Mouse (Mus musculus) CH12.LX (cell line): ENCODE measurements at regions not wholly inside any gene's neighbourhood (a gene's known extent, or its start where the extent isn't known, plus 50 kb on each side); places are given as distances from the start of the nearest gene placed in this dataset.

Experiments
- DNase-seq: peaks from one replicate; pipeline ENCODE4 v3.0.0-alpha.2; 2013; ENCODE audit errors: extremely low read depth
- H3K27ac ChIP-seq: 2 replicates; pipeline ENCODE4 v1.5.1; 2012; ENCODE audit warnings: low read depth, mild to moderate bottlenecking, control low read depth, moderate library complexity; ENCODE audit not compliant: insufficient read depth
- H3K27me3 ChIP-seq: replicated peaks from 2 replicates; pipeline ENCODE3; 2012; ENCODE audit warnings: inconsistent platforms
- H3K36me3 ChIP-seq, 2 experiments: replicated peaks in 1 of 2; 2 replicates each; pipeline versions ENCODE3 to v1.6.1; 2012; ENCODE audit warnings: inconsistent platforms in 1 of 2, low read length in 1 of 2, mild to moderate bottlenecking in 1 of 2, mixed read lengths in 1 of 2, moderate library complexity in 1 of 2; ENCODE audit not compliant: control insufficient read depth in 1 of 2, insufficient read depth in 1 of 2
- H3K4me1 ChIP-seq, 2 experiments: 2 replicates each; pipeline ENCODE4 v1.6.1; 2012; ENCODE audit warnings: inconsistent platforms in 1 of 2, moderate library complexity in 1 of 2; ENCODE audit not compliant: insufficient read depth in 2 of 2, control insufficient read depth in 1 of 2
- H3K4me2 ChIP-seq: 2 replicates; pipeline ENCODE4 v1.6.1; 2012; ENCODE audit warnings: low read depth, mild to moderate bottlenecking, control low read depth; ENCODE audit not compliant: poor library complexity, insufficient read depth, severe bottlenecking
- H3K4me3 ChIP-seq, 3 experiments: fragments of 150-350 bp in 1 of 3; sonication (generic) in 1 of 3; replicated peaks in 1 of 3; 2 replicates each; pipeline versions ENCODE3 to v1.5.1; 2011 to 2012; ENCODE audit warnings: low read depth in 2 of 3, low read length in 2 of 3, mild to moderate bottlenecking in 2 of 3, moderate library complexity in 2 of 3, control low read depth in 1 of 3, improper control_type of control experiment in 1 of 3, inconsistent platforms in 1 of 3, mixed read lengths in 1 of 3; ENCODE audit not compliant: poor library complexity in 1 of 3
- H3K79me2 ChIP-seq: replicated peaks from 2 replicates; pipeline ENCODE4 v1.6.1; 2012; ENCODE audit warnings: mild to moderate bottlenecking, moderate library complexity; ENCODE audit not compliant: control insufficient read depth, poor library complexity, insufficient read depth, severe bottlenecking; ENCODE audit errors: extremely low read depth
- H3K9ac ChIP-seq: 2 replicates; pipeline ENCODE4 v1.6.1; 2012; ENCODE audit warnings: low read depth, mild to moderate bottlenecking, control low read depth, moderate library complexity; ENCODE audit not compliant: insufficient read depth
- H3K9me3 ChIP-seq: replicated peaks from 2 replicates; pipeline ENCODE3; 2012; ENCODE audit warnings: low read length, inconsistent platforms, mixed read lengths
- BHLHE40 ChIP-seq: IDR thresholded peaks from 2 replicates; pipeline ENCODE4 v1.6.1; 2011; ENCODE audit warnings: mild to moderate bottlenecking, low read depth, low read length, improper control_type of control experiment
- CHD2 ChIP-seq: IDR thresholded peaks from 2 replicates; pipeline ENCODE4 v1.6.1; 2011; ENCODE audit warnings: low read length, improper control_type of control experiment
- E2F4 ChIP-seq: IDR thresholded peaks from 2 replicates; pipeline ENCODE4 v1.6.1; 2011; ENCODE audit warnings: low read depth, low read length, improper control_type of control experiment; ENCODE audit not compliant: insufficient replicate concordance
- ELF1 ChIP-seq: IDR thresholded peaks from 2 replicates; pipeline ENCODE4 v1.6.1; 2014; ENCODE audit warnings: low read depth, mild to moderate bottlenecking, inconsistent platforms, low read length, improper control_type of control experiment
- EP300 ChIP-seq: IDR thresholded peaks from 2 replicates; pipeline ENCODE4 v1.6.1; 2011; ENCODE audit warnings: low read length, improper control_type of control experiment
- GABPA ChIP-seq: IDR thresholded peaks from 2 replicates; pipeline ENCODE4 v1.6.1; 2012; ENCODE audit warnings: low read depth, low read length, improper control_type of control experiment, inconsistent platforms; ENCODE audit not compliant: insufficient replicate concordance
- HCFC1 ChIP-seq: IDR thresholded peaks from 2 replicates; pipeline ENCODE4 v1.6.1; 2012; ENCODE audit warnings: low read depth, mild to moderate bottlenecking, inconsistent platforms, low read length, improper control_type of control experiment
- IRF4 ChIP-seq: IDR thresholded peaks from 2 replicates; pipeline ENCODE4 v1.6.1; 2014; ENCODE audit warnings: low read depth, mild to moderate bottlenecking, inconsistent platforms, low read length, improper control_type of control experiment
- JUN ChIP-seq: IDR thresholded peaks from 2 replicates; pipeline ENCODE4 v1.6.1; 2011; ENCODE audit warnings: low read depth, mild to moderate bottlenecking, low read length, improper control_type of control experiment, moderate library complexity; ENCODE audit not compliant: insufficient read depth
- JUND ChIP-seq: conservative IDR thresholded peaks from 2 replicates; pipeline ENCODE4 v1.6.1; 2011; ENCODE audit warnings: low read depth, low read length, improper control_type of control experiment
- MAFK ChIP-seq: IDR thresholded peaks from 2 replicates; pipeline ENCODE4 v1.6.1; 2011; ENCODE audit warnings: low read length, improper control_type of control experiment; ENCODE audit not compliant: insufficient replicate concordance
- MAX ChIP-seq: IDR thresholded peaks from 2 replicates; pipeline ENCODE4 v1.6.1; 2011; ENCODE audit warnings: low read length, improper control_type of control experiment
- MAZ ChIP-seq: IDR thresholded peaks from 2 replicates; pipeline ENCODE4 v1.6.1; 2012; ENCODE audit warnings: low read depth, mild to moderate bottlenecking, inconsistent platforms, low read length, improper control_type of control experiment, moderate library complexity
- MXI1 ChIP-seq: IDR thresholded peaks from 2 replicates; pipeline ENCODE4 v1.6.1; 2011; ENCODE audit warnings: mild to moderate bottlenecking, low read depth, low read length, improper control_type of control experiment
- MYC ChIP-seq: IDR thresholded peaks from 2 replicates; pipeline ENCODE4 v1.6.1; 2011; ENCODE audit warnings: low read depth, mild to moderate bottlenecking, improper control_type of control experiment, low read length
- NRF1 ChIP-seq: IDR thresholded peaks from 2 replicates; pipeline ENCODE4 v1.6.1; 2014; ENCODE audit warnings: low read depth, mild to moderate bottlenecking, inconsistent platforms, low read length, improper control_type of control experiment, moderate library complexity
- PAX5 ChIP-seq: IDR thresholded peaks from 2 replicates; pipeline ENCODE4 v1.6.1; 2012; ENCODE audit warnings: low read length, inconsistent platforms, mixed read lengths
- SMC3 ChIP-seq: IDR thresholded peaks from 2 replicates; pipeline ENCODE4 v1.6.1; 2011; ENCODE audit warnings: low read depth, low read length, improper control_type of control experiment
- TBP ChIP-seq: conservative IDR thresholded peaks from 2 replicates; pipeline ENCODE4 v1.6.1; 2011; ENCODE audit warnings: low read depth, low read length, improper control_type of control experiment
- TCF12 ChIP-seq: IDR thresholded peaks from 2 replicates; pipeline ENCODE4 v1.6.1; 2014; ENCODE audit warnings: low read depth, mild to moderate bottlenecking, inconsistent platforms, low read length, improper control_type of control experiment
- UBTF ChIP-seq: IDR thresholded peaks from 2 replicates; pipeline ENCODE4 v1.6.1; 2012; ENCODE audit warnings: low read depth, mild to moderate bottlenecking, inconsistent platforms, low read length, improper control_type of control experiment, moderate library complexity
- USF2 ChIP-seq: conservative IDR thresholded peaks from 2 replicates; pipeline ENCODE4 v1.6.1; 2011; ENCODE audit warnings: low read depth, low read length, improper control_type of control experiment
- ZC3H11A ChIP-seq: IDR thresholded peaks from 2 replicates; pipeline ENCODE4 v1.6.1; 2012; ENCODE audit warnings: low read depth, mild to moderate bottlenecking, inconsistent platforms, low read length, improper control_type of control experiment
- ZKSCAN1 ChIP-seq: IDR thresholded peaks from 2 replicates; pipeline ENCODE4 v1.6.1; 2012; ENCODE audit warnings: low read depth, inconsistent platforms, low read length, improper control_type of control experiment, borderline replicate concordance
- ZMIZ1 ChIP-seq: IDR thresholded peaks from 2 replicates; pipeline ENCODE4 v1.6.1; 2012; ENCODE audit warnings: low read depth, mild to moderate bottlenecking, inconsistent platforms, low read length, improper control_type of control experiment
- ZNF384 ChIP-seq: IDR thresholded peaks from 2 replicates; pipeline ENCODE4 v1.6.1; 2012; ENCODE audit warnings: low read depth, low read length, improper control_type of control experiment, inconsistent platforms
- dilution Hi-C: fragments of 300-500 bp; cut with MboI; formaldehyde crosslinking; loops from 2 replicates; pipeline ENCODE4 v1.14.3; 2020; ENCODE audit warnings: low sequenced_read_pairs; ENCODE audit not compliant: extremely low pct_unique_long_range_greater_than_20kb, extremely low pct_ligation_motif_present
- in situ Hi-C: fragments of 300-500 bp; cut with MboI; formaldehyde crosslinking; loops from 3 replicates; pipeline ENCODE4 v1.14.3; 2019; ENCODE audit warnings: low sequenced_read_pairs, low pct_ligation_motif_present, low pct_unique_long_range_greater_than_20kb, mixed read lengths

DNA sequence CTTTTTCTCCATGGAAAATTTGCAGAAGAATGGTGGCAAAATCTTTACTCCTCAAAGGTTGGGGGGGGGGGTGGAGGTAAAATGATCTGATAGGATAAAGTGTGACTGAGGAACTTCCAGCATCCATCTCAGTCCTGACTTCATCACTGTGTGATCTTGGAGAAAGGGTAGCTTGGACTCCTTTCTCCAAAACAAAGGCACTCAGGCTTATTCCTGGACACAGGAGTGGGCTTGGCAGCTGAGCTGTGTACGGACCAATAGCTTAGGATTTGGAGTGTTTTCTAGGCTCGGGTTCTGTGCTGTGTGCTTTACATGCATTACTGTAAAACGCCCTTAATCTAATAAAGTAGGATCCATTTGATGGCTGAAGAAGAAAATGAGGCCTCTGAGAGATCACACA is 159.6 kb upstream of the Nlrp1b start:
- H3K27me3 ChIP-seq: peaks cover 81% of the 10 kb centered on the region
- dilution Hi-C loops: no loop called here
- H3K27ac ChIP-seq: no peak overlapping the region
- H3K4me2 ChIP-seq: no peak overlapping the region
- no peaks in the 10 kb centered on the region for H3K79me2 ChIP-seq
- H3K36me3 ChIP-seq: no peaks in the 10 kb centered on the region
- DNase-seq: no peak
- H3K4me3 ChIP-seq: no peak overlapping the region
- TF ChIP-seq USF2 (no peak), IRF4 (no peak), MAFK (no peak), SMC3 (no peak), MAX (no peak), MYC (no peak), GABPA (no peak), CHD2 (no peak), NRF1 (no peak), JUND (no peak), EP300 (no peak), TCF12 (no peak), MAZ (no peak), E2F4 (no peak), ZMIZ1 (no peak), ZNF384 (no peak), ZC3H11A (no peak), JUN (no peak), BHLHE40 (no peak)
- no peaks in the 10 kb centered on the region for H3K9me3 ChIP-seq
- H3K9ac ChIP-seq: no peak overlapping the region
- H3K4me1 ChIP-seq: no peaks in the 10 kb centered on the region
- in situ Hi-C loops: no loop called here

DNA sequence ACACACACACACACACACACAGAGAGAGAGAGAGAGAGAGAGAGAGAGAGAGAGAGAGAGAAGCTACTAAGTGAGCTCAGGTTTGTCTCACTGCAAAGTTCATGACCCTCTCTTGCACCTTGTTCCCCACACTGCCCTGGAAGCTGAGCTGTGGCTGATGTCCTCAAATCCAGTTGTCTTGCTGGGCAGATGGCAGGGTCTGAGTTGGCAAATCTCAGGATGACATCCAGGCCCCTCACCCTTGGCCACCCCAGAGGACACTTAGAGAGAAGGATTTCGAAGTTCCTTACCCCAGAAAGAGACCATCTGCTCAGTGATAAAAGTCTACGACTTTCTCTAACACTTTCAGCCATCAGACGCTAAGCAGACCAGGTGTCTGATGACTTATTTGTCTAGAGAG is 160.1 kb upstream of the Nlrp1b start:
- no peak for TF ChIP-seq E2F4
- TF ChIP-seq ZKSCAN1: no peak
- no peak for TF ChIP-seq TBP
- no peak for TF ChIP-seq ZC3H11A
- TF ChIP-seq UBTF: no peak
- TF ChIP-seq IRF4: no peak
- TF ChIP-seq HCFC1: no peak
- TF ChIP-seq MXI1: no peak
- TF ChIP-seq MAX: no peak
- TF ChIP-seq EP300: no peak
- no peak for TF ChIP-seq MAZ
- no peak for TF ChIP-seq ELF1
- no peak for TF ChIP-seq PAX5
- Histone ChIP-seq H3K4me1 (no peaks in the 10 kb centered on the region), H3K9ac (no peak overlapping the region), H3K4me2 (no peak overlapping the region), H3K79me2 (no peaks in the 10 kb centered on the region), H3K4me3 (no peak overlapping the region), H3K27me3 (peaks cover 81% of the 10 kb centered on the region), H3K9me3 (no peaks in the 10 kb centered on the region), H3K27ac (no peak overlapping the region), H3K36me3 (no peaks in the 10 kb centered on the region)
- in situ Hi-C loops: no loop called here
- dilution Hi-C loops: no loop called here
- DNase-seq: no peak
